Mouse (Mus musculus) forebrain, embryonic 10.5 days (tissue): ENCODE measurements around the gene Rad9a. TPM values are rescaled to one million over a fixed set of nuclear protein-coding genes. Genes with fewer than 3 reads are reported as not detected.

Experiments used
- DNase-seq: peaks from one replicate; pipeline ENCODE4 v3.0.0-alpha.2; 2017; ENCODE audit warnings: low spot score; ENCODE audit errors: extremely low spot score
- H3K27ac ChIP-seq: fragments of 300-500 bp; sonication (generic); 2 replicates; pipeline ENCODE4 v1.5.1; 2016; ENCODE audit warnings: mild to moderate bottlenecking
- H3K27me3 ChIP-seq: fragments of 300-500 bp; sonication (generic); 2 replicates; pipeline ENCODE4 v1.6.1; 2016; ENCODE audit warnings: mild to moderate bottlenecking; ENCODE audit not compliant: poor library complexity, severe bottlenecking
- H3K36me3 ChIP-seq: fragments of 300-500 bp; sonication (generic); replicated peaks from 2 replicates; pipeline ENCODE4 v1.6.1; 2016; ENCODE audit warnings: mild to moderate bottlenecking, moderate library complexity
- H3K4me1 ChIP-seq: fragments of 300-500 bp; sonication (generic); 2 replicates; pipeline ENCODE4 v1.6.1; 2016
- H3K4me3 ChIP-seq: fragments of 300-500 bp; sonication (generic); 2 replicates; pipeline ENCODE4 v1.5.1; 2016; ENCODE audit warnings: mild to moderate bottlenecking, moderate library complexity
- H3K9me3 ChIP-seq: fragments of 300-500 bp; sonication (generic); 2 replicates; pipeline ENCODE4 v1.6.1; 2016; ENCODE audit warnings: mild to moderate bottlenecking, moderate library complexity
- WGBS: fragments of 180-500 bp; shearing (Covaris S2); methylation state at CpG from one replicate; pipeline ENCODE4 v1.1.7; 2016; 5-methylcytosine and 5-hydroxymethylcytosine counted together
- polyA plus RNA-seq: library from polyadenylated mRNA; unstranded; fragments of >200 nt; fragmentation: Nextera tagmentation; extraction: Ambion mirVana; gene quantifications from 2 replicates; pipeline ENCODE4 v1.2.1, GENCODE M21; 2016

The Rad9a gene
- polyA plus RNA-seq, 1 experiment from 2014 or later: 57.4 TPM

DNA sequence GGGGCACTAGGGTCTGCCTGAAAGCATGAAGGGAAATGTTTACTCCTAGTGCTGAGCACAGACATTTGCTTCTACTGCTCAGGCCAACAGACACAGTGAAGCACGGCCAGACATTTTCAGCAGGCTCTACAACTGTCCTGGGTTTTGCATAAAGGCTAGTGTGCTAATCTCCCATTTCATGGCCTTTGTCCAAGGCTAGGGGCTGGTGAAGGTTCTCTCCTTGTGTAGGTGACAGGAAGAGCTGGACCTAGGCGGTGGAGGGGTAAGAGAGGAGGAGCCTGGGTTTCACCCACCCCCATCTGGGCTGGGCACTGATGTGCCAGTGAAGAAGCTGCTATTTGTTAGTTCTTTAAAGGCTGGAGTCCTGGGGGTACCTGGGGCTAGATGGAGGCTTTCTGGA, 36.7 kb downstream of the Rad9a start:
- Histone ChIP-seq H3K27ac (no peak overlapping the region), H3K36me3 (peaks cover 17% of the 10 kb centered on the region), H3K9me3 (no peaks in the 10 kb centered on the region), H3K4me3 (no peak overlapping the region), H3K4me1 (peaks cover 21% of the 10 kb centered on the region), H3K27me3 (no peaks in the 10 kb centered on the region)
- DNase-seq: no peak
- 70% methylated on average over 2 of the region's 2 CpGs for WGBS

GRCm38 (mm10) chr19:4164100-4164499, 37.4 kb downstream of the Rad9a start:
- H3K27me3 ChIP-seq: no peaks in the 10 kb centered on the region
- 89% methylated on average over 3 of the region's 3 CpGs for WGBS

GRCm38 (mm10) chr19:4163543-4163887, 37.9 kb downstream of the Rad9a start:
- Histone ChIP-seq H3K36me3 (peaks cover 29% of the 10 kb centered on the region), H3K4me3 (peak overlapping the region; percentile 75), H3K27ac (peak overlapping the region; percentile 84), H3K9me3 (no peaks in the 10 kb centered on the region), H3K4me1 (peaks cover 17% of the 10 kb centered on the region), H3K27me3 (no peaks in the 10 kb centered on the region)
- no peak for DNase-seq
- 37% methylated on average over 4 of the region's 4 CpGs for WGBS

More at GRCm38 (mm10) chr19:4164100-4164499, 37.4 kb downstream of the Rad9a start:
- Histone ChIP-seq H3K9me3 (no peaks in the 10 kb centered on the region), H3K4me3 (peak overlapping the region; percentile 75; the same call in 1 of the 2 replicates), H3K27ac (no peak overlapping the region), H3K36me3 (peaks cover 23% of the 10 kb centered on the region), H3K4me1 (peaks cover 17% of the 10 kb centered on the region)
- DNase-seq: no peak

- WGBS: 6% methylated on average over 42 of the region's 42 CpGs
- Histone ChIP-seq H3K36me3 (peaks cover 36% of the 10 kb centered on the region), H3K27me3 (no peaks in the 10 kb centered on the region), H3K4me1 (peaks cover 17% of the 10 kb centered on the region), H3K9me3 (no peaks in the 10 kb centered on the region), H3K27ac (peak within 1 kb of the TSS; percentile 84), H3K4me3 (peak within 1 kb of the TSS; percentile 75)
- DNase-seq: peak; percentile 95
Measured at GRCm38 (mm10) chr19:4162646-4163542, 38.6 kb downstream of the Rad9a start, which contains the start of gene Rps6kb2. TSS of gene Rps6kb2 (minus strand) at chr19:4163354.

- no peaks in the 10 kb centered on the region for H3K27me3 ChIP-seq
- peaks cover 37% of the 10 kb centered on the region for H3K4me1 ChIP-seq
- H3K36me3 ChIP-seq: peaks cover 68% of the 10 kb centered on the region
- DNase-seq: no peak
- 98% methylated on average over 8 of the region's 8 CpGs for WGBS
- H3K9me3 ChIP-seq: no peaks in the 10 kb centered on the region
- H3K27ac ChIP-seq: no peak overlapping the region
- H3K4me3 ChIP-seq: no peak overlapping the region
Measured at GRCm38 (mm10) chr19:4159049-4159448, 42.4 kb downstream of the Rad9a start.

GRCm38 (mm10) chr19:4156771-4157170, 44.7 kb downstream of the Rad9a start:
- Histone ChIP-seq H3K36me3 (peaks cover 87% of the 10 kb centered on the region), H3K4me3 (no peak overlapping the region), H3K4me1 (peaks cover 20% of the 10 kb centered on the region), H3K9me3 (no peaks in the 10 kb centered on the region), H3K27me3 (no peaks in the 10 kb centered on the region), H3K27ac (no peak overlapping the region)
- no peak for DNase-seq
- WGBS: 92% methylated on average over 12 of the region's 12 CpGs

DNA sequence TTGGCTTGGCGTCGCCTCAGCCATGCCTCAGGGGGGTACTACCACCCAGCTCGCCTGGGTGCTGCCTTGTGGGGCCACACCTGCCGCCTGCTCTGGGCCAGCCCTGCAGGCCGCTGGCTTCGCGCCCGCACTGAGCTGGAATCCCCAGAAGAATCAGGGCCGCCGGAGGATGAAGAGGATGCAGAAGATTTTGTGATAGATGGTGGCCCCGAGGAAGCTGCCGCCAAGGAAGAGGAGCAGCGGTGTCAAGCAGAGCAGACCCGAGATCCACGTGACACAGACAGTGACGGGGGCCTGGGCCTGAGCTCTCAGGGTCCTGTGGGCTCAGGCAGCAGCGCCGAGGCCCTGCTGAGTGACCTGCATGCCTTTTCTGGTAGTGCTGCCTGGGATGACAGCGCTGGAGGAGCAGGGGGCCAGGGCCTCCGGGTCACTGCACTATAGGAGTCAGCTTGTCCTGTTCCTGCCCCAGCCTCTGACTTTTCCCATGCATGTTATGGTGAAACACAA, 45.3 kb downstream of the Rad9a start:
- DNase-seq: no peak
- H3K4me1 ChIP-seq: peaks cover 20% of the 10 kb centered on the region
- no peak overlapping the region for H3K4me3 ChIP-seq
- peak overlapping the region; percentile 54; the same call in 1 of the 2 replicates for H3K27ac ChIP-seq
- H3K9me3 ChIP-seq: no peaks in the 10 kb centered on the region
- no peaks in the 10 kb centered on the region for H3K27me3 ChIP-seq
- peaks cover 87% of the 10 kb centered on the region for H3K36me3 ChIP-seq
- 73% methylated on average over 20 of the region's 20 CpGs for WGBS

DNA sequence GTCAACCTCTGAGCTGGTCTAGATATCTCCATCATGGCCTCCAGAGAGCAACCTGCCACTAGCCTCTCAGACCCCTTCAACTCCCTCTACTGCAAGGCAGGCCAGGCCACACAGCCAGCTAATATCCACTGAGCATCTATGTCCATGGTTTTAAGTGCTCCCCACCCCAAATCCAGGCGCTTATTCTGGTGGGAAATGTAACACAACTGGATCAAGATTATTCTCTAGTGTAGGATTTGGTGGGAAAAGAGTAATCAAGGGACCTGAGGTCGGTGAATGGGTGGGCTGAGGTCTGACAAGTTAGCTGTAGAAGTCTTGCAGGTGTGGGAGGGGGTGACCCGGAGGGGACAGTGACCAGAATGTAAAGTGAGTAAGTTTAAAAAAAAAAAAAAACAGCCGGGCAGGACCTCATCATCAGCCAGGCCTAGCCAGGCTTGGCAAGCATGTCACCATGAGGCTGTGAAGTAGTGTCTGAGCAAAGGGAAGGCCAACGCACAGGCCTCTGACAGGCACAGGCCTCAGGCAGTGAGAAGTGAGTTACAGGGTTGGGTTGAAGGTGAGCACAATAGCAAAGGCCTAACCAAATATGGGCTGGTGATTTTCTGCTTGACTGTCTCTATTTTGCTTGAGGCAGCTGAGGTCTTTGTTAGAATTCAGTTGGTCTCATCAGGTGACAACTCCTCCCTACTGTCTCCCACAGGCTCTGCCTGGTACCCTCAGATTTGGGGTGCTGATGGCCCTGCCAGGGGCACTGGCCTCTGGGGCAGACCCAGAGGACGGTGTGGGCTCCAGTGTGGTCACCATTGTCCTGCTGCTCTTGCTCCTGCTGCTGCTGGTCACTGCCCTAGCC, 46.0 kb downstream of the Rad9a start:
- Histone ChIP-seq H3K36me3 (peaks cover 88% of the 10 kb centered on the region), H3K27me3 (no peaks in the 10 kb centered on the region), H3K4me3 (no peak overlapping the region), H3K27ac (peak overlapping the region; percentile 54; the same call in 1 of the 2 replicates), H3K4me1 (peaks cover 20% of the 10 kb centered on the region), H3K9me3 (no peaks in the 10 kb centered on the region)
- 73% methylated on average over 6 of the region's 6 CpGs for WGBS
- no peak for DNase-seq

DNA sequence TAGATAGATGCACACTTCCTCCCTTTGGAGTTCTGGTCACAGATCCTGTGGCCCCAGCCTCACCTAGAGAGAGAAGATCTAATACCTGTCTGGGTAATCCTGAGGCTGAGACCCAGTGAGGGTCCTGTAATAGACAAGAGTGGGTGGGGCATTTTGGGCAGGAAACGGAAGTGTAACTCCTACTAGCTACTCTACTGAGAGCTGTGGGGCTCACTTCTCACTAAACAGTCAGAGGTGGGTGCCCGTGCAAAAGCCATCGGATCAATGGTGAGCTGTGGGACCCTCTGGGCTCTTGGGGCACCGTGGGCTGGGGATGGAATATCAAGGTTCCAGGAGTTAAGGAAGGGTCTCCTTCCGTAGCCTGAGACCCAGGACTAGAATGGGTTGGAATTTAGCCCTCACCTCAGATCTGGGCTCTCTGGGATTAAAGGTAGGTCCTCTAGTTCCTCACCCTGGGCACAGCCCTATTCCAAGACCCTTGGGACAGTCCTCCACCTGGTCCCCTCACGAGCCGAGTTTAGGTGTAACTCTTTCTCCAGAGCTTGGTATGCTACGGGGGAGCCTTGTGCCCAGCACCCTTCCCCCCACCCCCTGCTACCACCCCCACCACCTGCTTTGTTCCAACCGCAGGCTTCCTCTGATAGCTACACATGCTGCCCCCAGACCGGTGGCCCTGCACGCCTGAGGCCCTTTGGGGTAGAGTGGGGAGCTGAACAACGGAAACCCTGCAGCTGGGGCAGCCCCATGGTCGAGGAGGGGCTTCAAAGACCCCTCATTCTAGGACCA, 46.8 kb downstream of the Rad9a start:
- Histone ChIP-seq H3K4me3 (no peak overlapping the region), H3K27me3 (no peaks in the 10 kb centered on the region), H3K4me1 (peaks cover 26% of the 10 kb centered on the region), H3K27ac (0 out of 2 replicates have a peak overlapping the region, but pooled peaks have one; percentile 16), H3K9me3 (no peaks in the 10 kb centered on the region), H3K36me3 (peaks cover 90% of the 10 kb centered on the region)
- DNase-seq: no peak
- WGBS: 86% methylated on average over 13 of the region's 13 CpGs

DNA sequence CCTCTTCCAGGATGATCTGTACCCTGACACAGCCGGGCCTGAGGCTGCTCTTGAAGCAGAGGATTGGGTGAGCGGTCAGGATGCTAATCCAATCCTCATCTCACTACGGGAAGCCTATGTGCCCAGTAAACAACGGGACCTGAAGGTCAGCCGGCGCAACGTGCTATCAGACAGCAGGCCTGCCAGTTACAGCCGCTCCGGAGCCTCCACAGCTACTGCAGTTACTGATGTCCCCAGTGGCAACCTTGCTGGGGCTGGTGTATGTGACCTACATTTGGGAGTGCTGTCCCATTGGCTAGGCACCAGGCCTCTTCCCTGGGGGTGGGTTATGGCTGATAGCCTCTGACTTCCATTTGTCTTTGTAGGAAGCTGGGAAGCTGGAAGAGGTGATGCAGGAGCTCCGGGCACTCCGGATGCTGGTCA, 48.2 kb downstream of the Rad9a start, which contains the start of gene Ptprcap:
Ptprcap (plus strand) TSS at position 373 of the 423 bp plus-strand sequence.
- H3K36me3 ChIP-seq: peaks cover 76% of the 10 kb centered on the region
- H3K27ac ChIP-seq: no peak within 1 kb of the TSS
- DNase-seq: no peak
- no peak within 1 kb of the TSS for H3K4me3 ChIP-seq
- H3K27me3 ChIP-seq: no peaks in the 10 kb centered on the region
- H3K4me1 ChIP-seq: peaks cover 38% of the 10 kb centered on the region
- 82% methylated on average over 11 of the region's 11 CpGs for WGBS
- H3K9me3 ChIP-seq: no peaks in the 10 kb centered on the region

DNA sequence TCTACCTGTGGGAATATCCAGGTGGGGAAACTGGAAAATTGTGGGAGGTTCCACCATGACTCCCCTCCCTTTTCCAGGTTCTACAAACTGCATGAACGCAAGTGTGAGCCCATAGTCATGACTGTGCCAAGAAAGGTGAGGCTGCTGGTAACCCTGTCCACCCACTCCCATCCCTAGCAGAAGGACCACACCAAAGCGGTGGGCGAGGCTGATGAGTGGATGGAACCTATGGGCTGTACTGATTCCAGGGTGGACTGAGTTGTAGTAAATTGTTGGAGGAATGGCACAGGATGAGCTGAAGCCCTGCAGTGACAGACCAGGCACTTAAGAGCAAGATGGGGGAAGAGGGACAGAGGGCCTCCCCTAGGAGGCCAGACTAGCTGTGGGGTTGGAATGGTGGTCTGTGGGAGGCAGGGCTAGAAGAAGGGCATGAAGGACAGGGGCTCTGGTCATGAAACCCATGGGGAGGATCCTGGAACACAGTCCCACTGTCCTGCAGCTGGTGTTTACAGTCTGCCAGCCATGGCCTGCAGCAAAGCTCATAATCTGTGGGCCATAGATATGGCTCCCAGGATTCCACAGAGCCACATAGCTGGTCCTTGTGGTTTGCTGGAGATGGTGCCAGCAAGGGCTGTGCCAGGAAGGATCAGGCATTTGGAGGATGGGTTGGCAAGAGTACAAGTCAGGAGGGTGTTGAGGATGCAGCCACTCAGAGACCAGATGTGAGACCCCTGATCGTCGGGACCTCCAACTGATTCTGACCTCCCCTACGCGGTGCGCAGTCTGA, 48.8 kb downstream of the Rad9a start:
- H3K36me3 ChIP-seq: peaks cover 70% of the 10 kb centered on the region
- WGBS: 88% methylated on average over 8 of the region's 8 CpGs
- peaks cover 44% of the 10 kb centered on the region for H3K4me1 ChIP-seq
- H3K9me3 ChIP-seq: no peaks in the 10 kb centered on the region
- no peak overlapping the region for H3K4me3 ChIP-seq
- H3K27ac ChIP-seq: no peak overlapping the region
- H3K27me3 ChIP-seq: no peaks in the 10 kb centered on the region
- no peak for DNase-seq
